Mouse (Mus musculus): ENCODE measurements around the gene Nmbr.

- TF ChIP-seq POLR2A (IDR thresholded peaks at IDR 0.05; ENCODE audit: borderline replicate concordance, control insufficient read depth, low read depth, low read length) = no peak
- no peak for TF ChIP-seq CTCF (IDR thresholded peaks at IDR 0.05; ENCODE audit: control insufficient read depth, insufficient read depth, low read length)
Measured at GRCm38 (mm10) chr10:14770227-14770910, 65.0 kb downstream of the Nmbr start.

All from bone marrow, adult 2 months (tissue).